8 mouse cellular contexts compared by ENCODE assay signal in the genomic region with DNA sequence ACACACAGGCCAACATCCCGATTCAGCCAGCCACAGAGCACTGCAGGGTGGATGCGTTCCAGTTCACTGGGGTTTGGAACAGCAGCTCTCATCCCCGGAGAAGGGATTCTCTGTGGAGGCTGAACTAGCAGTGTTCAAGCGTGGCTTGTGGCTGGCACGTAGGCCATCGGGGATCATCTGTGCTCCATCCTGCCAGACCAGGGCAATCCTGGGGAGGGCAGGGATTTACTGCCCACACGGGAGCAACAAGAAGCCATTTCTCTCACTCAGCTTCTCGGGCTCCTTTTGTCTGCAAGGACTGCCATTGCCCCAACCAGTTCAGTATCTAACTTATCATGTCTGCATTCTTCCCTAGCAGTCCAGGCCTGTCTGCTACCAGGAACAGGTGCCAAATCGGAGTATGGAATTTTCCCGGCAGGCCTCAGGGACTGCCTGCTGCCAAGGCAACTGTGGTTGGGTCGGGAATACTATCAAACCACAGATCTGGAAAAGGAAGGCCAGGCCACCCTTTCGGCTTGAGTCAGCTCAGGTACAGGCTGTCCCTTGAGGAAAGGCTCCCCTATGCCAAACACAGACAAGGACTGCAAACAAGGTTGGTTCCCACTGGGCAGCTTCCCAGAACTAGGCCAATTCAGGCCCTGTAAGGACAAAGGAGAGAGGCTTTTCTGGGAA.
DNase-seq lines count a peak whose midpoint lies in the region; ATAC-seq and TF ChIP-seq lines count a peak whose summit lies in the region.

No protein-coding gene starts in this region.

- no peak for ATAC-seq in midbrain, embryonic 11.5 days (ENCODE audit: low FRiP score)
- peak; percentile 60; the same call in 1 of the 2 replicates for ATAC-seq in embryonic facial prominence, embryonic 14.5 days (ENCODE audit: low read depth)
- peak; percentile 31; the same call in 1 of the 2 replicates for ATAC-seq in heart, embryonic 14.5 days (ENCODE audit: insufficient number of reproducible peaks, insufficient read depth, low FRiP score, low read depth)
- no peak for ATAC-seq in liver, postnatal 0 days

- peaks cover 37% of the 10 kb centered on the region for H3K4me1 ChIP-seq in midbrain, embryonic 10.5 days
- H3K4me1 ChIP-seq in midbrain, embryonic 11.5 days (ENCODE audit: control insufficient read depth, insufficient read depth, low read length) = 0 out of 2 replicates have a peak, but pooled peaks cover 2% of the 10 kb centered on the region
- H3K4me1 ChIP-seq in embryonic facial prominence, embryonic 14.5 days (ENCODE audit: control insufficient read depth, insufficient read depth, low read length) = peaks cover 33% of the 10 kb centered on the region
- H3K4me1 ChIP-seq in heart, embryonic 14.5 days (ENCODE audit: control insufficient read depth in 2 of 2, insufficient read depth in 2 of 2, low read length in 2 of 2) = peaks cover 43 to 44% of the 10 kb centered on the region in 2 experiments
- no peaks in the 10 kb centered on the region for H3K4me1 ChIP-seq in liver, postnatal 0 days (ENCODE audit: insufficient read depth)

- H3K36me3 ChIP-seq in midbrain, embryonic 10.5 days = no peaks in the 10 kb centered on the region
- no peaks in the 10 kb centered on the region for H3K36me3 ChIP-seq in midbrain, embryonic 11.5 days (ENCODE audit: control insufficient read depth, insufficient read depth, low read length)
- H3K36me3 ChIP-seq in embryonic facial prominence, embryonic 14.5 days (ENCODE audit: control insufficient read depth, insufficient read depth, low read length) = no peaks in the 10 kb centered on the region
- no peaks in the 10 kb centered on the region for H3K36me3 ChIP-seq in heart, embryonic 14.5 days (ENCODE audit: control insufficient read depth, insufficient read depth, low read length)
- H3K36me3 ChIP-seq in myocyte (ENCODE audit: control insufficient read depth, insufficient read depth) = no peaks in the 10 kb centered on the region
- H3K36me3 ChIP-seq in liver, postnatal 0 days (replicated peaks; ENCODE audit: insufficient read depth, low read length) = no peaks in the 10 kb centered on the region

- 68% methylated on average over 12 of the region's 12 CpGs for WGBS in midbrain, embryonic 10.5 days
- 62% methylated on average over 12 of the region's 12 CpGs for WGBS in midbrain, embryonic 11.5 days
- WGBS in embryonic facial prominence, embryonic 14.5 days = 47% methylated on average over 12 of the region's 12 CpGs
- whole genome bisulfite sequencing in heart, embryonic 14.5 days = 37% methylated on average over 12 of the region's 12 CpGs
- 72% methylated on average over 12 of the region's 12 CpGs for WGBS in liver, postnatal 0 days (ENCODE audit: insufficient replicate concordance)

- TF ChIP-seq EP300 in liver, postnatal 0 days (IDR thresholded peaks at IDR 0.05; ENCODE audit: low read depth) = no peak

- no peak overlapping the region for H3K4me3 ChIP-seq in midbrain, embryonic 10.5 days
- no peak overlapping the region for H3K4me3 ChIP-seq in midbrain, embryonic 11.5 days (ENCODE audit: low read depth, low read length)
- H3K4me3 ChIP-seq in embryonic facial prominence, embryonic 14.5 days (ENCODE audit: low read depth, low read length) = no peak overlapping the region
- H3K4me3 ChIP-seq in heart, embryonic 14.5 days (ENCODE audit: control insufficient read depth in 1 of 2, insufficient read depth in 1 of 2, low read depth in 1 of 2, low read length in 2 of 2) = no peak overlapping the region
- no peak overlapping the region for H3K4me3 ChIP-seq in myocyte
- no peak overlapping the region for H3K4me3 ChIP-seq in liver, postnatal 0 days (ENCODE audit: low read depth, low read length)

- DNase-seq in midbrain, embryonic 10.5 days (ENCODE audit: low spot score) = no peak
- no peak for DNase-seq in midbrain, embryonic 11.5 days (ENCODE audit: low spot score, missing footprints)
- DNase-seq in embryonic facial prominence, embryonic 14.5 days (ENCODE audit: low spot score) = peak; percentile 83
- peak; percentile 14 to 50 for DNase-seq in kidney, postnatal 25 days
- DNase-seq in liver, postnatal 0 days = no peak
- DNase-seq in spleen, adult 18-20 months = no peak

- no peak overlapping the region for H3K4me2 ChIP-seq in midbrain, embryonic 11.5 days
- H3K4me2 ChIP-seq in embryonic facial prominence, embryonic 14.5 days (ENCODE audit: low read depth, low read length) = no peak overlapping the region
- H3K4me2 ChIP-seq in heart, embryonic 14.5 days (ENCODE audit: low read length) = no peak overlapping the region
- peak overlapping the region; percentile 54 for H3K4me2 ChIP-seq in myocyte (ENCODE audit: low read depth)
- no peak overlapping the region for H3K4me2 ChIP-seq in liver, postnatal 0 days (ENCODE audit: low read depth, low read length)

- TF ChIP-seq POLR2A in myocyte (IDR thresholded peaks at IDR 0.05; ENCODE audit: insufficient read length, low read depth) = no peak

- H3K9ac ChIP-seq in midbrain, embryonic 11.5 days (ENCODE audit: low read length) = no peak overlapping the region
- H3K9ac ChIP-seq in embryonic facial prominence, embryonic 14.5 days (ENCODE audit: low read depth, low read length) = peak overlapping the region; percentile 38; the same call in 1 of the 2 replicates
- H3K9ac ChIP-seq in heart, embryonic 14.5 days (ENCODE audit: low read length) = peak overlapping the region; percentile 38; the same call in 1 of the 2 replicates
- no peak overlapping the region for H3K9ac ChIP-seq in liver, postnatal 0 days (replicated peaks)

- peak overlapping the region; percentile 59 for H3K27ac ChIP-seq in midbrain, embryonic 10.5 days (replicated peaks)
- no peak overlapping the region for H3K27ac ChIP-seq in midbrain, embryonic 11.5 days (ENCODE audit: low read depth, low read length)
- H3K27ac ChIP-seq in embryonic facial prominence, embryonic 14.5 days (replicated peaks; ENCODE audit: low read depth, low read length) = peak overlapping the region; percentile 66
- H3K27ac ChIP-seq in heart, embryonic 14.5 days (replicated peaks in 1 of 2; ENCODE audit: control insufficient read depth in 1 of 2, insufficient read depth in 1 of 2, low read depth in 2 of 2, low read length in 2 of 2) = peak overlapping the region; percentile 58 to 68
- no peak overlapping the region for H3K27ac ChIP-seq in liver, postnatal 0 days (ENCODE audit: low read depth)

- no peaks in the 10 kb centered on the region for H3K9me3 ChIP-seq in midbrain, embryonic 10.5 days (replicated peaks)
- no peaks in the 10 kb centered on the region for H3K9me3 ChIP-seq in midbrain, embryonic 11.5 days (ENCODE audit: control insufficient read depth, low read length)
- no peaks in the 10 kb centered on the region for H3K9me3 ChIP-seq in embryonic facial prominence, embryonic 14.5 days (ENCODE audit: control insufficient read depth, low read length)
- no peaks in the 10 kb centered on the region for H3K9me3 ChIP-seq in heart, embryonic 14.5 days (ENCODE audit: control insufficient read depth, low read length)
- H3K9me3 ChIP-seq in liver, postnatal 0 days (ENCODE audit: low read length) = no peaks in the 10 kb centered on the region

- peaks cover 7% of the 10 kb centered on the region for H3K27me3 ChIP-seq in midbrain, embryonic 10.5 days (ENCODE audit: low read depth, poor library complexity, severe bottlenecking)
- H3K27me3 ChIP-seq in midbrain, embryonic 11.5 days (ENCODE audit: control insufficient read depth, insufficient read depth, low read length) = no peaks in the 10 kb centered on the region
- H3K27me3 ChIP-seq in embryonic facial prominence, embryonic 14.5 days (replicated peaks; ENCODE audit: control insufficient read depth, insufficient read depth, low read length) = 0 out of 2 replicates have a peak, but pooled peaks cover 5% of the 10 kb centered on the region
- no peaks in the 10 kb centered on the region for H3K27me3 ChIP-seq in heart, embryonic 14.5 days (ENCODE audit: control insufficient read depth, insufficient read depth, low read length)
- H3K27me3 ChIP-seq in myocyte (ENCODE audit: control insufficient read depth, insufficient read depth, insufficient read length) = no peaks in the 10 kb centered on the region
- no peaks in the 10 kb centered on the region for H3K27me3 ChIP-seq in liver, postnatal 0 days (ENCODE audit: insufficient read depth, low read length)

- H3K79me2 ChIP-seq in myocyte (ENCODE audit: control insufficient read depth, insufficient read depth) = no peaks in the 10 kb centered on the region

- no peak overlapping the region for H3ac ChIP-seq in myocyte (ENCODE audit: control insufficient read depth, insufficient read length)

- no peak for TF ChIP-seq CTCF in liver, postnatal 0 days (IDR thresholded peaks at IDR 0.05; ENCODE audit: low read depth)

TF ChIP-seq in myocyte, 11 proteins besides CTCF, POLR2A, EP300 and RAD21:
- TF ChIP-seq MYOD1 (IDR thresholded peaks at IDR 0.05; ENCODE audit: control insufficient read depth in 1 of 3, insufficient read length in 2 of 3, low read depth in 2 of 3) = peak in 2 of 3 experiments; percentile 91
- TF ChIP-seq MYOG (IDR thresholded peaks at IDR 0.05; ENCODE audit: control insufficient read depth in 1 of 3, insufficient read depth in 1 of 3, insufficient read length in 2 of 3, low read depth in 2 of 3) = peak; percentile 36 to 84 (median 52)
- no peak for TF ChIP-seq TCF12 (IDR thresholded peaks at IDR 0.05; ENCODE audit: insufficient read depth, poor library complexity, severe bottlenecking)

Comparison
In these comparisons a context has a peak if more than half of its experiments do, and no peak if none do; other contexts are left out.
1. H3K27ac ChIP-seq: peak in midbrain, embryonic 10.5 days (single experiment), embryonic facial prominence, embryonic 14.5 days (single experiment) and heart, embryonic 14.5 days (2 of 2); none in midbrain, embryonic 11.5 days (single experiment) and liver, postnatal 0 days (single experiment).
2. DNase-seq: peak in embryonic facial prominence, embryonic 14.5 days (single experiment) and kidney, postnatal 25 days (2 of 2); none in midbrain, embryonic 10.5 days (single experiment), midbrain, embryonic 11.5 days (single experiment), liver, postnatal 0 days (single experiment) and spleen, adult 18-20 months (0 of 2).
3. ATAC-seq: peak in embryonic facial prominence, embryonic 14.5 days (single experiment) and heart, embryonic 14.5 days (single experiment); none in midbrain, embryonic 11.5 days (single experiment) and liver, postnatal 0 days (single experiment).
4. H3K9ac ChIP-seq: peak in embryonic facial prominence, embryonic 14.5 days (single experiment) and heart, embryonic 14.5 days (single experiment); none in midbrain, embryonic 11.5 days (single experiment) and liver, postnatal 0 days (single experiment).